Mouse (Mus musculus): Measurements from ENCODE around the gene Gpr119.

The Gpr119 gene

DNA sequence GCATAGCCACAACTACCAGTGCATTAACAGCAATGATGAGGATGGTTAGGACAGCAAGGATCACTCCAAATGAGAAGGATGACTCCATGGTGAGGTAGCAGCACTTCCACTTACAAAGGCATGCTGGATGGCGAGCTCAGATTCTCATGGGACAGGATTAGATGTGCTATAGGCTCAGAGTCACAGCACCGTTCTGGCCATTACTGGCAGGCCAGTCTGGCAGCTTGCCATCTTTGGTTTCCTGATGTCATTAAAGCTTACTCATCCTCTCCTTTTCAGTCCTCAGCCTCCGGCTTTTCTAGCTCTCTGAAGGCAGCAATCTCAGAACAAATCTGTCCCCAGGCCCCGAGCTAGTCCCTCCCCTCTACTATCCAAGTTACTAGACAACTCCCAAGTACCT, at the start of gene Gpr119:
Gene Gpr119 (minus strand): TSS at position 308 of the 400 bp plus-strand sequence.
- no peak for DNase-seq (ENCODE audit: low spot score in 2 of 2)

GRCm38 (mm10) chrX:48712846-48713245, 38.6 kb upstream of the Gpr119 start:
- no peak for DNase-seq (ENCODE audit: low spot score in 2 of 2)

DNA sequence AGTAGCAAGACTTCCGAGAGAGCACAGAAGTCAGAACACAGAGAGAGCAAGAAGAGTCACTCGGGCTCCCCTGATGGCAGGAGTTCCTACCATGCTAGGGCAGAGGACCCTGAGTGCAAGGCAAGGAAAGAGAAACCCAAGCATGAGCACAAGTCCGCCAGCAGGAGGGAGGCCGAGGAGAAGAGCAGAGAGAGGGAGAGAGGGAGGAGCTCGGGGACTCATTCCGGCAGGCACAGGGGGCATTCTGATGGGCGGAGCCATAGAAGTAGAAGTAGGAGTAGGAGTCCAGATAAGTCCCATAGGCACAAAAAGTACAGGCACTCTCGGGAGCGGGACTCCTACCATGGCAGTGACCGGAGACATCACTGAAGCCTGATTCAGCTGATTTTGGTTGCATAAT, 35.4 kb upstream of the Gpr119 start:
- no peak for DNase-seq (ENCODE audit: low spot score in 2 of 2)

DNA sequence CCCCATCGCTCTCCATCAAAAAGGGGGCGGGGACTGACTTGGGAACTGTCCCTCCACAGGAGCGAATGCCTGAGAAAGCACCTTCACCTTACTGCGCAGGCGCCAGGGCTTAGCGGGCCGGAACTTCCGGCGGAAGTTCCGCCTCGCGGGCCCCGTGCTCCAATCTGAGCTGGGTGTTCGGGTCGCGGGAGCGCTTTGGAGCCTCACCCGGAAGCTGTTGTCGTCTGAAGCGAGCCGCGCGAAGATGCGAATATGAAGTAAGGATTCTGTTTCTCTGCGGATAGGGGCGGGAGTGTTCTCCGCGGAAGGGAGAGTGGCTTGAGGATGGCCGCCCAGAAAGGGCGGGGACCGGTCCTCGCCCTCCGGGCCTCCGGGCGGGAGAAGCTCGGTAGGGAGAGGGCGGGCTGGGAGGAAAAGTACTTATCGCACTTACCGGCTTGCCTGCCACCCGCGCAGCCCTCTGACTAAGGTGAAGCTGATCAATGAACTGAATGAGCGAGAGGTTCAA, 20.6 kb upstream of the Gpr119 start, which contains the start of gene Rbmx2:
Gene Rbmx2 (plus strand): TSS at position 141 of the 508 bp plus-strand sequence.
- peak; percentile 84 to 87 for DNase-seq (ENCODE audit: low spot score in 2 of 2)

DNA sequence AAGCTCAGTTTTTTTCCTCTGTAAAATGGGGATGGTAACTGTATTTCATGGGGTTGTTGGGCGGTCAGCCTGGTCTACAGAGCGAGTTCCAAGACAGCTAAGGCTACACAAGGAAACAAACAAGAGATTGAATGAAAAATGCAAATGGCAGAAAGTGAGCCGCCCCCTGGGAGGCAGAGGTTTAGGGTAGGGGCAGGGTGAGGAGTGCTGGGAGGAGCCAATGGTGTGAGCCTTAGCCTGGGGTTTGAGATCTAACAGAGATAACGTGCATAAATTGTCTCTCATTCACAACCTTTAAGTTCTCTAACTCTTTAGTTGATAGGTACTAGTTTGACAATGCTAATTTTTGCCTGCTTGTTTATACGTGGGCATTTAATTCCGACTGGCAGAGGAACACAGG, 20.2 kb upstream of the Gpr119 start:
- DNase-seq (ENCODE audit: low spot score in 2 of 2) = no peak

DNA sequence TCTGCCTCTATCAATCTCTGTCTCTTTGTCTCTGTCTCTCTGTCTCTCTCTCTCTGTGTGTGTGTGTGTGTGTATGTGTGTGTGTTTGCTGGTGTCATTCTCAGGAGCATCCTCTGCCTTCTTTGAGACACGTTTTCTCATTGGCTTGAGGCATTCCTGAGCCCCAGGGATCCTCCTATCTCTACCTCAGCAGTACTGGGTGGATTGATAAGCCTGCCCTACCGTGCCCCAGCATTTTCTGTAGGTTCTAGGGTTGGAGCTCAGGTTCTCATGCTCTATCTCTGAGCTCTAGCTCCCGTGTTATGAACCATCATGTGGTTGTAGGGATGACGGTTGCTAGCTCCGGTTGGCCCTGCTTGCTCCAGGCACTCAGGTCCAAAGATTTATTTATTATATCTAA, 9.6 kb upstream of the Gpr119 start:
- no peak for DNase-seq (ENCODE audit: low spot score in 2 of 2)

DNA sequence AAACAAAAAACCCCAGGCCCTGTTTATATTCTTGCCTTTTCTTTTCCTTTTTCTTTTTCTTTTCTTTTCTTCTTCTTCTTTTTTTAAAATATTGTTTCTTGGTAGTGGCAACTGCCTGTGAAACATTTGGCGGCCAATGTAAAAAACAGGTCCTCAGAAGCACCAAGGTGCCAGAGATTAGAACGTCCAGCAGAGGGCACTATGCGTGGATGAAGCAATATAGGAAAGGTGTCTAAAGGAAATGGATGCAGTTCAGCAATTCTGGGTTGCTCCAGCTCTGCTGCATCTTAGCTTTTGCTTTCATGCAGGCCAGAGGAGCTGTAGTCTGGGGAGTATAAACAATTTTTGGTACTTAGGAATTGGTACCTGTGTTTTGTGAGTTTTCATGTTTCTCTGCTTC, 9.2 kb upstream of the Gpr119 start:
- DNase-seq (ENCODE audit: low spot score in 2 of 2) = peak in 1 of 2 experiments; percentile 8

- no peak for DNase-seq (ENCODE audit: low spot score in 2 of 2)
These were observed 2.6 kb downstream of the Gpr119 start for GRCm38 (mm10) chrX:48671714-48672113.

DNA sequence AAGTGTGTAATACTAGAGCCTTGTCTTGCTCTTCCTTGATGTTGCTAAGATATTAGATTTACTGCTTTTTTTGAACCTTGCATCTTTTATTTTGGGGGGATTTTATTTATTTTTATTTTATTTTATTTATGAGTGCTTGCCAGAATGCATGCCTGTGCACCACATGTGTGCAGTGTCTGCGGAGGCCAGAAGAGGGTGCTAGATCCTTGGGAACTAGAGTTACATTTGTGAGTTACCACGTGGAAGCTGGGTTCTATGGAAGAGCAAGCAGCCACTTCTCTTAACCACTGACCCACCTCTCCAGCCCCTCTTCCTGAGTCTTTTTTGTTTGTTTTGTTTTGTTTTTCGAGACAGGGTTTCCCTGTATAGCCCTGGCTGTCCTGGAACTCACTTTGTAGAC, 4.7 kb downstream of the Gpr119 start:
- DNase-seq (ENCODE audit: low spot score in 2 of 2) = no peak

GRCm38 (mm10) chrX:48666807-48667206, 7.5 kb downstream of the Gpr119 start:
- no peak for DNase-seq (ENCODE audit: low spot score in 2 of 2)

DNA sequence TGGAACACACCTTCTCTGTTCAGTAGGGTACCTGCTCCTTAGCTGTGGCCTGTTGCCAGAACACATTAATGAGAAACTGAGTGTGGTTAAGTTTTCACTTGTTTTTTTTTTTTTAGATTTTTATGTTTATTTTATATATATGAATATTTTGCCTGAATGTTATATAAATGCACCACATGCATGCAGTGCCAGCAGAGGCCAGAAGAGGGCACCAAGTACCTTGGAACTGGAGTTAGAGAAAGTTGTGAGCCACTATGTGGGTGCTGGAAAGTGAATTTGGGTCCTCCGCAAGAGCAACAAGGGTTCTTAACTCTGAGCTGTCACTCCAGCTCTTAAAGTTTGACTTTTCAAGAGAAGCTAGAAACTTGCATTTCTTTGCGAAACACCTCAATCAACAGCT, 30.2 kb downstream of the Gpr119 start:
- peak; percentile 18 to 24 for DNase-seq (ENCODE audit: low spot score in 2 of 2)

GRCm38 (mm10) chrX:48637032-48637431, 37.2 kb downstream of the Gpr119 start:
- no peak for DNase-seq (ENCODE audit: low spot score in 2 of 2)

DNA sequence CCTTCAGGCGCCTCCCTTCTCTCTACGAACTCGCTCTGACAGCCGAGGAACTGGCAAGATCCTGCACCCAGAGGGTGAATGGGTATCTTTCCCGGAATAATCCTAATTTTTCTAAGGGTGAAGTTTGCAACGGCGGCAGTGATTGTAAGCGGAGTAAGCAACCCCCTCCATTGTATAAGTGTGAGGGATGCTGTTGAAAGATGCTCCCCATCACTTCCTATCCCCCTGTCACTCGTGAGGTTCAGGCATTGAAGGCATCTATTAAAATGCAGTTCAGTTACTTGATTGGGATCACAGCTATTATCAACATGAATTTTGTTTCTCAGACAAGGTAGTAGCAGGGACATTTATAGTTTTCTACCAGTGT, 50.2 kb downstream of the Gpr119 start:
- DNase-seq (ENCODE audit: low spot score in 2 of 2) = no peak

- peak; percentile 79 to 82 for DNase-seq (ENCODE audit: low spot score in 2 of 2)
These were observed 50.8 kb downstream of the Gpr119 start, which contains the start of gene Slc25a14 for GRCm38 (mm10) chrX:48623379-48624053. Slc25a14 (plus strand) TSS chrX:48623413.

- DNase-seq (ENCODE audit: low spot score in 2 of 2) = no peak
These were observed 51.3 kb downstream of the Gpr119 start for GRCm38 (mm10) chrX:48623049-48623378.

All from right cerebral cortex, postnatal 36 days (tissue).